9 mouse cellular contexts compared by ENCODE assay signal in genomic region chr11:109032729-109033128, GRCm38 (mm10).
DNase-seq lines count a peak whose midpoint lies in the region; ATAC-seq and TF ChIP-seq lines count a peak whose summit lies in the region.
"Had no signal": no experiment of that assay in that cellular context is flagged by ENCODE, and none has a peak within 500 bp of the region (broad histone marks: within the 10 kb centered on the region; RNA-seq: fewer than 3 reads in every experiment).

No protein-coding gene starts in this region.

- H3K27ac ChIP-seq in kidney, embryonic 15.5 days, result no peak overlapping the region
- H3K27ac ChIP-seq in kidney, embryonic 16.5 days (ENCODE audit: low read length), result no peak overlapping the region
- H3K27ac ChIP-seq in intestine, postnatal 0 days (ENCODE audit: low read depth, low read length), result no peak overlapping the region
- H3K27ac ChIP-seq: limb, embryonic 13.5 days had no signal

- WGBS in kidney, embryonic 15.5 days, result 50% methylated on average over 6 of the region's 6 CpGs
- WGBS in kidney, embryonic 16.5 days, result 54% methylated on average over 6 of the region's 6 CpGs
- 66% methylated on average over 6 of the region's 6 CpGs for WGBS in intestine, postnatal 0 days

- H3K9ac ChIP-seq in kidney, embryonic 15.5 days, result no peak overlapping the region
- no peak overlapping the region for H3K9ac ChIP-seq in kidney, embryonic 16.5 days (replicated peaks; ENCODE audit: low read length)
- H3K9ac ChIP-seq in intestine, postnatal 0 days (ENCODE audit: low read depth, low read length), result no peak overlapping the region
- H3K9ac ChIP-seq: limb, embryonic 13.5 days had no signal

- H3K4me3 ChIP-seq in kidney, embryonic 15.5 days (replicated peaks), result no peak overlapping the region
- H3K4me3 ChIP-seq in kidney, embryonic 16.5 days (ENCODE audit: low read length), result no peak overlapping the region
- no peak overlapping the region for H3K4me3 ChIP-seq in intestine, postnatal 0 days (ENCODE audit: low read depth, low read length)
- H3K4me3 ChIP-seq: limb, embryonic 13.5 days had no signal

- no peak for ATAC-seq in kidney, embryonic 15.5 days (replicated peaks; ENCODE audit: low FRiP score)
- ATAC-seq in kidney, embryonic 16.5 days (ENCODE audit: low FRiP score, low TSS enrichment), result no peak
- ATAC-seq in intestine, postnatal 0 days, result no peak

- no peaks in the 10 kb centered on the region for H3K36me3 ChIP-seq in kidney, embryonic 15.5 days
- no peaks in the 10 kb centered on the region for H3K36me3 ChIP-seq in kidney, embryonic 16.5 days (ENCODE audit: insufficient read depth, low read length)
- H3K36me3 ChIP-seq in intestine, postnatal 0 days (ENCODE audit: control insufficient read depth, insufficient read depth), result no peaks in the 10 kb centered on the region
- H3K36me3 ChIP-seq: limb, embryonic 13.5 days had no signal

- no peaks in the 10 kb centered on the region for H3K4me1 ChIP-seq in kidney, embryonic 15.5 days
- H3K4me1 ChIP-seq in kidney, embryonic 16.5 days (ENCODE audit: insufficient read depth, low read length), result no peaks in the 10 kb centered on the region
- H3K4me1 ChIP-seq in intestine, postnatal 0 days (replicated peaks; ENCODE audit: control insufficient read depth, insufficient read depth, low read length), result no peaks in the 10 kb centered on the region

- peaks cover 12% of the 10 kb centered on the region for H3K27me3 ChIP-seq in kidney, embryonic 15.5 days
- no peaks in the 10 kb centered on the region for H3K27me3 ChIP-seq in kidney, embryonic 16.5 days (ENCODE audit: insufficient read depth, low read length)
- no peaks in the 10 kb centered on the region for H3K27me3 ChIP-seq in intestine, postnatal 0 days (replicated peaks; ENCODE audit: control insufficient read depth, insufficient read depth, low read length)

- DNase-seq in kidney, postnatal 10 days, result peak; percentile 17
- DNase-seq in frontal cortex, postnatal 36 days (ENCODE audit: low spot score in 2 of 2), result peak; percentile 39 to 71
- DNase-seq in left cerebral cortex, postnatal 14 days (ENCODE audit: low spot score in 2 of 2), result peak; percentile 65 to 71
- peak; percentile 44 for DNase-seq in right cerebral cortex, adult 18-20 months
- DNase-seq in kidney, adult 18-20 months, result no peak

- no peak for TF ChIP-seq CTCF in intestine, postnatal 0 days (IDR thresholded peaks at IDR 0.05; ENCODE audit: low read depth)

- H3K4me2 ChIP-seq in kidney, embryonic 15.5 days, result no peak overlapping the region
- no peak overlapping the region for H3K4me2 ChIP-seq in kidney, embryonic 16.5 days (replicated peaks; ENCODE audit: low read depth, low read length)
- H3K4me2 ChIP-seq in intestine, postnatal 0 days (replicated peaks; ENCODE audit: low read depth), result no peak overlapping the region
- H3K4me2 ChIP-seq: limb, embryonic 13.5 days had no signal

- no peaks in the 10 kb centered on the region for H3K9me3 ChIP-seq in kidney, embryonic 15.5 days (replicated peaks)
- no peaks in the 10 kb centered on the region for H3K9me3 ChIP-seq in kidney, embryonic 16.5 days (ENCODE audit: low read length)
- H3K9me3 ChIP-seq in intestine, postnatal 0 days (ENCODE audit: control insufficient read depth), result no peaks in the 10 kb centered on the region
- H3K9me3 ChIP-seq: limb, embryonic 13.5 days had no signal

- intact Hi-C loops in left cerebral cortex, postnatal 14 days (cut with DNase I), result loop anchor here (2.0 to 10.0 kb wide), 2 partner anchors 108 to 142 kb away; no protein-coding TSS in a partner anchor
